Mouse (Mus musculus) thymus, adult 18-20 months (tissue): Measurements from ENCODE around the gene Cxcl16.

Experiments
- DNase-seq, 2 experiments: peaks; one replicate each; pipeline ENCODE4 v3.0.0; 2022; ENCODE audit warnings: mixed read lengths in 2 of 2

Cxcl16 gene

GRCm38 (mm10) chr11:70409594-70410296 lies 50.0 kb downstream of the Cxcl16 start, which contains the start of gene Pelp1:
Gene Pelp1, minus strand, starts transcription at chr11:70410031.
- peak; percentile 84 to 88 for DNase-seq
